Mouse (Mus musculus) limb, embryonic 15.5 days (tissue): ENCODE results near the gene Gimap1. TPM values are rescaled to one million over a fixed set of nuclear protein-coding genes. Genes with fewer than 3 reads are reported as not detected.
A peak's percentile ranks its signal among the peaks of the same experiment; 100 is the strongest.

Experiments used
- ATAC-seq: fragments of 200-750 bp; cut with Nextera tagmentation; 2 replicates; pipeline ENCODE4 v1.8.0; 2017; ENCODE audit warnings: low read depth, moderate TSS enrichment; ENCODE audit not compliant: insufficient number of reproducible peaks, low FRiP score, low TSS enrichment
- H3K27ac ChIP-seq: fragments of 300-500 bp; sonication (generic); 2 replicates; pipeline ENCODE4 v1.5.1; 2015; ENCODE audit warnings: moderate library complexity, mild to moderate bottlenecking, inconsistent platforms
- H3K27me3 ChIP-seq: fragments of 300-500 bp; sonication (generic); 2 replicates; pipeline ENCODE4 v1.6.1; 2015; ENCODE audit warnings: inconsistent platforms
- H3K36me3 ChIP-seq: fragments of 300-500 bp; sonication (generic); 2 replicates; pipeline ENCODE4 v1.6.1; 2015; ENCODE audit warnings: inconsistent platforms
- H3K4me1 ChIP-seq: fragments of 300-500 bp; sonication (generic); 2 replicates; pipeline ENCODE4 v1.6.1; 2015; ENCODE audit warnings: inconsistent platforms
- H3K4me2 ChIP-seq: fragments of 300-500 bp; sonication (generic); 2 replicates; pipeline ENCODE4 v1.6.1; 2015; ENCODE audit warnings: mild to moderate bottlenecking, inconsistent platforms
- H3K4me3 ChIP-seq: fragments of 300-500 bp; sonication (generic); 2 replicates; pipeline ENCODE4 v1.5.1; 2015; ENCODE audit warnings: mild to moderate bottlenecking, inconsistent platforms
- H3K9ac ChIP-seq: fragments of 300-500 bp; sonication (generic); 2 replicates; pipeline ENCODE4 v1.6.1; 2015; ENCODE audit warnings: inconsistent platforms
- H3K9me3 ChIP-seq: fragments of 300-500 bp; sonication (generic); 2 replicates; pipeline ENCODE4 v1.6.1; 2016; ENCODE audit warnings: inconsistent platforms
- WGBS: fragments of 180-500 bp; shearing (Covaris S2); methylation state at CpG from one replicate; pipeline ENCODE4 v1.1.7; 2015; 5-methylcytosine and 5-hydroxymethylcytosine counted together
- polyA plus RNA-seq: library from polyadenylated mRNA; unstranded; fragments of >200 nt; fragmentation: Nextera tagmentation; extraction: Ambion mirVana; gene quantifications from 2 replicates; pipeline ENCODE4 v1.2.1, GENCODE M21; 2015

The Gimap1 gene
- 13.5 and 15.4 TPM in 2 replicates for polyA plus RNA-seq

DNA sequence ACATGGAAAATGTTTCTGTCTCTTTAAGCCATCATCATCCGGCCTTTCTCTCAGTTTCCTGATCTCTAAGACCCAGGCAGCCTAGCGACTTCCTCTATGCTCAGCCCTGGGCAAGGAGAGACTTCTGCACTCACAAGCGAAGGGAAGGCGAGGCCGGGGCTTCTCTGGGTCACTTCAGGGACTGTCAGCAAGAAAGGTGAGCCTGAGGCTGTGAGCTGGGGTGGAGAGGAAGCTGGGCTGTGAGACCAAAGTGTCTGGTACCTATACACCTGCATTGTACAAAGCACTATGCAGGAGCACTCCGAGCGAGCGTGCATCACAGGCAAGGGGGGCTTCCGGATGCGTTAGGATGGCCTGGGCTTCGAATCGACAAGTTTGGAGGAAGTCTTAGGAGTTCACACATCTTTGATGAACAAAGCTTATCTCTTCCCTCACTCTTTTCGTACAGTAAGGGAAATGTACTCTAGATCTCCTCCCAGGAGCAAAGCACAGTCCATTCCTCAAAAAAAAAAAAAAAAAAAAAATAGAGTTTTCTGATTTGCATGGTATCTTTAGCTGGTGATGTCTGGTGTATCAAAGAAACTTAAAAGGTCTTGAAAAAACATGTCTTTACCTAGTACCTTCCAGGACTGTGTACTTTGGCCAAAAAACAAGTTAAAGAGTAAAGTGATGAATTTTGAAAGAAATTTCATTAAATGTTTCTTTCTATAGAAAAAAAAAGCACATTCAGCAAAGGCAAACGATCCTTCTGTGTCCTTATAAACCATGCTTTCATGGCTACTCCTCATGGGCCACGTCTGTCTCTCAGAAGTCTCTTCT is at the start of gene Gimap1:
Gene Gimap1 (plus strand): TSS at position 94 of the 819 bp plus-strand sequence.
- no peaks in the 10 kb centered on the region for H3K36me3 ChIP-seq
- no peak within 1 kb of the TSS for H3K9ac ChIP-seq
- no peak within 1 kb of the TSS for H3K27ac ChIP-seq
- no peak within 1 kb of the TSS for H3K4me2 ChIP-seq
- H3K4me1 ChIP-seq: peaks cover 8% of the 10 kb centered on the region
- 73% methylated on average over 15 of the region's 15 CpGs for WGBS
- peaks cover 43% of the 10 kb centered on the region for H3K27me3 ChIP-seq
- no peak for ATAC-seq
- H3K4me3 ChIP-seq: peak within 1 kb of the TSS; percentile 18
- H3K9me3 ChIP-seq: no peaks in the 10 kb centered on the region

DNA sequence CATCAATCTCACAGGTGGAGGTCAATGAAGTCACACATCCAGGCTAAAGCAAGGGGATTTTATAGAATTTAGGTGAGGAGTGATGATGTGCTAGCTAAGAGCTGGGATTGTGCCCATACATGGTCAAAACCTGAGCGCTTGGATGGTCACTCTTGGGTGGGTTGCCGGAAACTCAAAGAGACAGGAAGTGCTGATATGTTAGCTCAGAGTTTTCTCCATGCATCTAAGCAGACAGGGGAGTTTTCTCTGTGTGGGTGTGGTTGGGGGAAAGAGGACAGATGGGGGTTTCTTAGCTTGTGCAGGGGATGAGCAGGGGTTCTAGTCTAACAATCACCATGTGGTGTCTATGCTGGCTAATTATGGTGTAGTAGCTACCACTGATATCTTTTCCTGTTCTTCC is 49.5 kb upstream of the Gimap1 start:
- no peak overlapping the region for H3K4me2 ChIP-seq
- H3K27ac ChIP-seq: no peak overlapping the region
- H3K27me3 ChIP-seq: no peaks in the 10 kb centered on the region
- no peaks in the 10 kb centered on the region for H3K9me3 ChIP-seq
- no peak overlapping the region for H3K4me3 ChIP-seq
- H3K9ac ChIP-seq: no peak overlapping the region
- WGBS: 91% methylated on average over 2 of the region's 2 CpGs
- no peaks in the 10 kb centered on the region for H3K4me1 ChIP-seq
- ATAC-seq: no peak
- no peaks in the 10 kb centered on the region for H3K36me3 ChIP-seq

DNA sequence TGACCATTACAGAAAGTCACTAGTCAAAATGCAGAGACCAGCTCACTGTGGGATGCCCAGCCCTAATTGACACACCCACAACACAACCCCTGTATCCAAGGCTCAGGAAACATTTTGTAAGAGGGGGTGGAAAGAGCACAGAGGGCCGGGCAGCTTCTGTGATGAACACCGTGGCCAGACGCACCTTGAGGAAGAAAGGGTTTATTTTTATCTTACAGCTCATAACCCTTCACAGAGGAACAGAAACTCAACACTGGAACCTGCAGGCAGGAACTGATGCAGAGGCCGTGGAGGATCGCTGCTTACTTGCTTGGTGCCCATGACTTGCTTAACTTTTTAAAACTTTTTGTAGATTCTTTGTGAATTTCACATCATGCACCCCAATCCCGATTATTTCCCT is 45.9 kb upstream of the Gimap1 start:
- no peak for ATAC-seq
- 78% methylated on average over 6 of the region's 6 CpGs for WGBS
- Histone ChIP-seq H3K4me2 (no peak overlapping the region), H3K9me3 (no peaks in the 10 kb centered on the region), H3K4me3 (no peak overlapping the region), H3K4me1 (no peaks in the 10 kb centered on the region), H3K9ac (no peak overlapping the region), H3K27ac (no peak overlapping the region), H3K27me3 (no peaks in the 10 kb centered on the region), H3K36me3 (no peaks in the 10 kb centered on the region)

DNA sequence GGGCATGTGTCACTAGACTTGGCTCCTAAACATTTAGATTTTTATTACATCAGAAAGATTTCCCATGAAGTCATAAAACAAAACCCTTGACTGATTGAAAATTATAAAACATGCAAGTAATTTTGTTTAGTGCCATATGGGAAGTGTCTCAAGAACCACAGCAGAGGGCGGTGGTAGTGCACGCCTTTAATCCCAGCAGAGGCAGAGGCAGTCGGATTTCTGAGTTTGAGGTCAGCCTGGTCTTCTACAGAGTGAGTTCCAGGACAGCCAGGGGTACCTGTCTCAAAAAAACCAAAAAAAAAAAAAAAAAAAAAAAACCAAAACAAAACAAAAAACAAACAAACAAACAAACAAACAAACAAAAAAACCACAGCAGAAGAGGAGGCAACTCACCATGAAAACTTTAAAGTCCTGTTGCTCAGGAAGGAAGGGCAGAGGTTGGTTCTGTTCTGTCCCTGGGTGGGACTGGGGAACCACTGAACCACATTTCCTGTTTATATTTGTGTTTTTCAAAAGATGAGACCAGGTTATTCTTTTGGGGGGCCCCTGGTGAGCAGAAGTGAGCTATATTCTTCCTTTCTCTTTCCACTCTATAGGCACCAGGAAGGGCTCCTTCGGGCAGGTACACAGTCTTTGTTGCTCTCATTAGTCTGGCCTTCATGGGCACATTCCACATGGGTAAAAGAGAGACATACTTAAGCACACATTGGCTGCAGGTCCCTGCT is 41.9 kb upstream of the Gimap1 start:
- no peak overlapping the region for H3K4me2 ChIP-seq
- no peak overlapping the region for H3K27ac ChIP-seq
- no peak overlapping the region for H3K9ac ChIP-seq
- H3K9me3 ChIP-seq: no peaks in the 10 kb centered on the region
- no peaks in the 10 kb centered on the region for H3K27me3 ChIP-seq
- ATAC-seq: no peak
- H3K4me1 ChIP-seq: no peaks in the 10 kb centered on the region
- H3K4me3 ChIP-seq: no peak overlapping the region
- WGBS: 80% methylated on average over 4 of the region's 4 CpGs
- H3K36me3 ChIP-seq: no peaks in the 10 kb centered on the region

DNA sequence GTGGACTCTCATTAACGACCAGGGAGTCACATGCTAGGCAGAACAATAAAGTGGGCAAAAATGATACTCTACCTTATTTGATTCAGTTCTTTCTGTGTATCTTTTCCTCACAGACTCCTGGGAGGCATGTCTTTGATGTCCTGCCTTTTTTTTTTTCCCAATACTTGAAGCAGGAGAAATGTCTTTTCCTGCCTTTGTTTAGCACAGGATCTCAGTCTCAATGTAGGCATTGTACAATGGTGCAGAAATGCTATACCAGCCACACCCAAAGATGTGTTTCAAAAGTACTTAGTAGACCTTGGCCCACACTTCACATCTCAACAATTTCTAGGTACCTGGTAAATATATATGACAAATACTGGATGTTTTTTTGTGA is 41.3 kb upstream of the Gimap1 start:
- Histone ChIP-seq H3K9ac (no peak overlapping the region), H3K4me1 (no peaks in the 10 kb centered on the region), H3K4me2 (no peak overlapping the region), H3K4me3 (no peak overlapping the region), H3K36me3 (no peaks in the 10 kb centered on the region), H3K27me3 (no peaks in the 10 kb centered on the region), H3K27ac (no peak overlapping the region), H3K9me3 (no peaks in the 10 kb centered on the region)
- WGBS: 40% methylated on average over 1 of the region's 1 CpGs
- ATAC-seq: no peak

DNA sequence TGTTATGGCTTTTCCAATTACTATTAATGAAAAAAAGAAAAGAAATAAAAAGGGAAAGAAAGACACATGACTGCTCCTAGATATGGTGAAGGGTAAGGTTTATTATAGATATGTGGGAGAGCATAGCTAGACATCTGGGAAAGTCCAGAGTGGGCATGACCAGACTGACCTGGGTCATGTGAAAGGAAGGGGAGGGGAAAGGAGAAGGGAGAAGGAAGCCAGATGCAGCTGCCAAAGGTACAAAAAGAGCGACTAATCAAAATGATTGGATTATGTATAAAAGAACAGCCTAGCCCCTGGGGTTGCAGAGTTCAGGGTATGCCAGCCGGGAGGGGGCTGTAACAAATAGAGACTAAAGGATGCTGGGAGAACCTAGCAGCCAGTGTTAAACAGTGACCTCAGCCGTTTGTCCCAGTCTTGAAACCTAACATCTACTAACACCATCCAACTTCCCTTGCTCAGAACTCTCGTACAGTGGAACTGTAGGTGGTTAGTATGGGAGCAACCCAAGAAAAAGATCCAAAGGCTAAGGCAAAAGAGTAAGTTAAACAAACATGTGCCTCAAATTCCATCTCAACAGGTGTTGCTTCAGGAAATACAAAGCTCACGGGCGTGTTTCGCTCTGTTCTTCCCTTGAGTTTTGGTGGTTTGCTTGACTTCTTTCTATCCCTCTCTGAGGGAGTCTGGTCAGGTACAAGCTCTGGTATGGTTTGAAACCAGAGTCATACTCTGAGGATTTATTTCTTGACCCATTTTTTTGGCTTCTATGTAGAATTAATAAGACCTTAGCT is 40.6 kb upstream of the Gimap1 start:
- Histone ChIP-seq H3K9ac (no peak overlapping the region), H3K27ac (no peak overlapping the region), H3K4me2 (no peak overlapping the region), H3K27me3 (no peaks in the 10 kb centered on the region), H3K4me1 (no peaks in the 10 kb centered on the region), H3K9me3 (no peaks in the 10 kb centered on the region), H3K36me3 (no peaks in the 10 kb centered on the region), H3K4me3 (no peak overlapping the region)
- ATAC-seq: no peak
- 83% methylated on average over 7 of the region's 7 CpGs for WGBS

DNA sequence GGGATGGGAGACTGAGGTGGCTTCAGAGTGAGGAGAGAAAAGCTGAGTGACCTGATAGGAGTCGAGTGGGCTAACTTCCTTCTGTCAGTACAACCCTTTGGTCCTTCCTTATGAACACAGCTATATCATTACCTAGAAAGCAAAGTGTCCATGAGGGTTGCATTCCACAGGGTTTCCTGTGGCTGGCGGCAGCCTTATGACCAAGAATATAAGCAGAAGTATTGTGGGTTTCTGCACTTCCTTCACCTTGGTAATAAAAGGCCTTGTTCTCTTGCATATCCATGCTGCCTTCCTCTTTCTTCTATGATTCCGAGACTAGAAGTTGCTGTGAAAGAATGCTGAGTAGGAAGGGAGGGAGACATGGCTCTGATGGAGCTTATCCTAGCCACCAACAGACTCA is 40.0 kb upstream of the Gimap1 start:
- Histone ChIP-seq H3K4me2 (no peak overlapping the region), H3K27me3 (no peaks in the 10 kb centered on the region), H3K27ac (no peak overlapping the region), H3K9me3 (no peaks in the 10 kb centered on the region), H3K4me1 (no peaks in the 10 kb centered on the region), H3K9ac (no peak overlapping the region), H3K4me3 (no peak overlapping the region), H3K36me3 (no peaks in the 10 kb centered on the region)
- ATAC-seq: no peak
- 74% methylated on average over 3 of the region's 3 CpGs for WGBS

DNA sequence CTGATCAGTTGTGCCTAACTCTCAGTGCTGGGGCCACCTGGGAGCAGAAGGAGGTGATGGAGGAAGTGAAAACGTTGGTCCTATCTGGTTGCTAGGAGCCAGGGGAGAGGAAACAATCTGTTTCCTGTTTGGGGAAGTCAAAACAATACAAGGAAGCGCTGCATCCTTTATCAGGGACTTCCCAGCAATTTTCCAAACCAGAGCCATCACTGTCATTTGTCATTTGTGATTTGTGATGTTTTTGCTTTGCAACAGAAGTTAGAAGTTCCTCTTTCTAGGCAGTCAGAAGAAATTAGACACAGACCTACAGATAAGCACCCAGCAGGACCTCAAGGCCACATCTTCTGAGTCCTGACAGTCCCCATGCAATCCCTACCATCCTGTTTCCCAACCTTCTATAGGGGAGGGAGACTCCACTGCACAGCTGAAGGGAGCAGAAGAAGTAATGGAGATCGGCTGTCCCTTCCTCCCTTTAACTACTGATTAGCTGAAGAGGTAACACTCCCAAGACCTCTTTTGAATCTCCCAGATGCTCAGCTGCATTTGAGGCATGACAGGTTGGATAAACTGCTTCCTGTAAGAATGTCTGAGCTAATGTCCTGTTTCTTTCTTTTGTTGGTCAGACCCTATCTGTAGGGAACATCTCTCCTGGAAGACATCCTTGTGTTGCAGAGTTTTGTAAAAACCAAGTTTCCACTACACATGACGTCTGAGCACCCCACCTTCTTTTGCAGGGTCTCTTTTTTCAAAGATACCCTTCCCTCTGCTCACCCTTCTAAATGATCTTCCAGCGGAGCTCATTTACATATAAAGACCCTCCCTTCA is 38.4 kb upstream of the Gimap1 start:
- no peak for ATAC-seq
- Histone ChIP-seq H3K4me1 (no peaks in the 10 kb centered on the region), H3K9me3 (no peaks in the 10 kb centered on the region), H3K36me3 (no peaks in the 10 kb centered on the region), H3K4me3 (no peak overlapping the region), H3K9ac (no peak overlapping the region), H3K27ac (no peak overlapping the region), H3K27me3 (no peaks in the 10 kb centered on the region), H3K4me2 (no peak overlapping the region)
- 55% methylated on average over 5 of the region's 5 CpGs for WGBS

DNA sequence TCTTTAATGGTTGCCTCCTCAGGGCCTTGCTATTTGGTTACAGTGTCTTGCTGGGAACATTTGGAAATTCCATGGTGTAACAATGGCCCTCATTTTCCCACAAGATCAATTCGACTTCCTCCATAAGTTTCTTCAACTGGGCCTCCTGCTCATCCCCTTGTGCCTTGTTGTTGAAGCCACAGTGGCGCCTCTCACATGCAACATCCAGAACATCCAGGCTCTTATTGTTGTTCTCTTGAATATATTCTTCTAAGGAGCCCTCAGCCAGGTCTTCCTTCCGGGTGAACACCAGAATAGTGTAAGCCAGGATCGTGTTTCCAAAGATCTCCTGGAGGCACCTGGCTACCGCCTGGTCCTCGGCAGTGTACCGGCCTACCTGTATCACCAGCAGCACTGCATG is 36.7 kb upstream of the Gimap1 start:
- no peaks in the 10 kb centered on the region for H3K9me3 ChIP-seq
- ATAC-seq: no peak
- H3K36me3 ChIP-seq: no peaks in the 10 kb centered on the region
- H3K9ac ChIP-seq: no peak overlapping the region
- H3K4me1 ChIP-seq: no peaks in the 10 kb centered on the region
- 85% methylated on average over 7 of the region's 7 CpGs for WGBS
- H3K4me2 ChIP-seq: no peak overlapping the region
- no peak overlapping the region for H3K27ac ChIP-seq
- H3K27me3 ChIP-seq: no peaks in the 10 kb centered on the region
- no peak overlapping the region for H3K4me3 ChIP-seq

DNA sequence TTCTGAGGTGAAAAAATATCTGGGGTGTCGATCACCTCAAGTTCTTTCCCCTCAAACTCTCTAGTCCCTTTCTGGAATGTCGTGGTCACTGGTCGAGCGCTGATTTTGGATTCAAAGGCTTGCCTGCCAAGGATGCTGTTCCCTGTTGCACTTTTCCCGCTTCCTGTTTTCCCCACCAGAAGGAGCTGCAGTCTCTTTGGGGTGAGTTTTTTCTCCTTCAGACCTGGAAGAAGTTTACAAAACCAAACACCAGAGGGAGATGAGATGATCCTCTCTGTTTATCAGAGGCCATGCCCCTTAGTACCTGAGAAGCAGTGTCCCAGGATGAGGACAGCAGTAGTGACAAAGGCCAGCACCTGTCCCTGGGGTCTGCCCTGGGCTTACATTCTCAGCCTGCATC is 36.3 kb upstream of the Gimap1 start:
- H3K4me1 ChIP-seq: no peaks in the 10 kb centered on the region
- no peaks in the 10 kb centered on the region for H3K9me3 ChIP-seq
- H3K36me3 ChIP-seq: no peaks in the 10 kb centered on the region
- no peak overlapping the region for H3K27ac ChIP-seq
- no peak overlapping the region for H3K9ac ChIP-seq
- no peak overlapping the region for H3K4me3 ChIP-seq
- no peak for ATAC-seq
- H3K27me3 ChIP-seq: no peaks in the 10 kb centered on the region
- 62% methylated on average over 5 of the region's 5 CpGs for WGBS
- no peak overlapping the region for H3K4me2 ChIP-seq

DNA sequence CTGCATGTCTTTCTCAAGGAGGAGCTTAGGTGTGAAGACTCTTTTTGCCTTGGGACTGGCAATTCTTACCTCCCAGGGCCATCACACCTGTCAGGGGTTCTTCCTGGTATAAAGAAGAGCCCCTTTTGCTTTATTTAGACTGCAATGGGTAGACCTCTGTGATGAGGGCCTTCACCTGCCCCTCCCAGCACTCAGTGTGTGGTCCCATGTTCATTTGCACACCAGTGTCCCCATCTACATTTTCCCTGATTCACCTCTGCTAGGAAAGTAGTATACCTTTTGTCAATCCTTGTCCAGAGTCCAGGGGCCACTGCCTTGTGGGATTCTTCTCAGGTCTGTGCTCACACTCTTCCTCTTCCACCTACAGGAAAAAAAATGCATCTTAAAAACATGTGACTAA is 34.7 kb upstream of the Gimap1 start:
- H3K27me3 ChIP-seq: no peaks in the 10 kb centered on the region
- no peak overlapping the region for H3K4me3 ChIP-seq
- H3K9ac ChIP-seq: no peak overlapping the region
- no peak overlapping the region for H3K4me2 ChIP-seq
- no peaks in the 10 kb centered on the region for H3K9me3 ChIP-seq
- no peak overlapping the region for H3K27ac ChIP-seq
- ATAC-seq: no peak
- H3K4me1 ChIP-seq: no peaks in the 10 kb centered on the region
- no peaks in the 10 kb centered on the region for H3K36me3 ChIP-seq
